Mouse (Mus musculus) left cerebral cortex, postnatal 25 days (tissue): ENCODE results near the gene Lrrc59. TPM values are rescaled to one million over a fixed set of nuclear protein-coding genes. Genes with fewer than 3 reads are reported as not detected.

Experiments
- DNase-seq, 2 experiments: peaks; one replicate each; pipeline ENCODE4 v3.0.0; 2022; ENCODE audit warnings: low spot score in 2 of 2, mixed read lengths in 1 of 2
- intact Hi-C: fragments of 180-260 bp; cut with DNase I; formaldehyde crosslinking; loops from one replicate; pipeline ENCODE4 v1.15.1; 2025
- total RNA-seq, 2 experiments: library from RNA; stranded (reverse); gene quantifications; 2 replicates each; pipeline ENCODE4 v1.2.3; 2021

Gene Lrrc59
- 10 to 100 TPM; 84.2 to 90.4 TPM for total RNA-seq

DNA sequence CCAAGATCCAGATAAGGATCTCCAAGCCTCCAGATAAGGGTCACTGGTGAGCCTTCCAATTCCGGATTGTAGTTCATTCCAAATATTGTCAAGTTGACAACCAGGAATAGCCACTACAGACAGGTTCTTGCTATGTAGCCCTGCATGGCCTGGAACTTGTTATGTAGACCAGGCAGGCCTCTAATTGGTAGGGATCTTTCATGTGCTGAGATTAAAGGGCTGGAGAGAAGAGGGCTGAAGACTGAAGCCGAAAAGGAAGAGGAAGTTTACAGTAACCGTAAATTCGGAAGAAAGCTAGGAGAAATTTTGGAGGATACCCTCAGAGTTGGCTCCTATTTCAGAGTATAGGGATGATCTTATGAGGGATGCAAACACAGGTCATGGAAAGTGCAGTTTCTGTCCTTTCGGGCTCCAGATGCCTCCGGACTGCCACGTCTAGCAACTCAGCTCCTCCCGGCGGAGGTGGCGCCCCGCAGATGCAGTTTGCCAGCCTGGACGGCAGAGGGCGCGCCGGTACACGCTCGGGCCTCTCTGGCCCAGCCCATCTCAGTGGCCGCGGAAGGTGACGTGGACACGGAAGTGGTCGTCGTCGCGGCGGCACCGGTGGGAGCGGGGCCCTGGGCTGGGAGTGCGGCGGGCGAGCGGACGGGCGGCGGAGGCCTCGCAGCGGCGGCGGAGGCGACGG, at the start of gene Lrrc59:
Gene Lrrc59 (plus strand): TSS at position 569 of the 685 bp plus-strand sequence.
- intact Hi-C loops: no loop called here
- DNase-seq: peak; percentile 95

- intact Hi-C loops: no loop called here
Measured at GRCm38 (mm10) chr11:94580111-94580740, 49.3 kb upstream of the Lrrc59 start.

GRCm38 (mm10) chr11:94585091-94585490, 44.5 kb upstream of the Lrrc59 start:
- intact Hi-C loops: no loop called here
- DNase-seq: no peak

More at GRCm38 (mm10) chr11:94580111-94580740, 49.3 kb upstream of the Lrrc59 start:
- DNase-seq: no peak

DNA sequence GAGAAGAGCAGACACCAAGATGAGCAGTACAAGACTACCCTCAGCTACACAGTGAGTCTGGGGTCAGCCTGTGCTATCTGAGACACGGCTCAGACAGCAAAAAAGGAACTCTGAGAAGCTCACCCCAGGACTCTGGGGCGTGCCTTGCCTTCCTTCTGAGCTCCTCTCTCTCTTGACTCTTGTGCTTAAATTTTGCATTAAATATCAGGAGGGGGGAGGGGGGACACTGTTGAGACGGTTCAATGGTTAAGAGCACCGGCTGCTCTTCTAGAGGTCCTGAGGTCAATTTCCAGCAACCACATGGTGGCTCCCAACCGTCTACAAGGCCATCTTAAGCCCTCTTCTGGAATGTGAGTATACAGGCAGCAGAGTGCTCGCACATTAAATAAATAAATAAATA, 42.1 kb upstream of the Lrrc59 start:
- no peak for DNase-seq
- intact Hi-C loops: no loop called here

GRCm38 (mm10) chr11:94596311-94596852, 33.2 kb upstream of the Lrrc59 start:
- intact Hi-C loops: no loop called here
- no peak for DNase-seq

DNA sequence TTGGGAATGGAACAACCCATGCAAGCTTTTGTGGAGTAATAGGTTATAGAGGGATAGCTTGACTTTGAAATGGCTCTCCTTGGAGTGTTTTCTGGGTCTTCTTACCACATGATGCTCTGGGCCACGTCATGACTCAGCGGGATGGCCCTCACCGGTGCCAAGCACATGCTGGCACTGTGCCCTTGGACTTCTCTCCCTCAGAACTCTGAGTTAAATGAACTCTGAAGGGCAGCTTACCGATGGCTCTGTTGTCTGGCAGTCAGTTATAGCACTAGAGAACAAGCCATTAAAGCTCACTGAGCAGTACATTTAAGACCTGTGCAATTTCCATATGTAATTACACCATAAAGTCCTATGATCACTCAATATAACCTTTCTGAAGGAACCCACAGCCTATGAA, 32.2 kb upstream of the Lrrc59 start:
- no peak for DNase-seq
- intact Hi-C loops: no loop called here

DNA sequence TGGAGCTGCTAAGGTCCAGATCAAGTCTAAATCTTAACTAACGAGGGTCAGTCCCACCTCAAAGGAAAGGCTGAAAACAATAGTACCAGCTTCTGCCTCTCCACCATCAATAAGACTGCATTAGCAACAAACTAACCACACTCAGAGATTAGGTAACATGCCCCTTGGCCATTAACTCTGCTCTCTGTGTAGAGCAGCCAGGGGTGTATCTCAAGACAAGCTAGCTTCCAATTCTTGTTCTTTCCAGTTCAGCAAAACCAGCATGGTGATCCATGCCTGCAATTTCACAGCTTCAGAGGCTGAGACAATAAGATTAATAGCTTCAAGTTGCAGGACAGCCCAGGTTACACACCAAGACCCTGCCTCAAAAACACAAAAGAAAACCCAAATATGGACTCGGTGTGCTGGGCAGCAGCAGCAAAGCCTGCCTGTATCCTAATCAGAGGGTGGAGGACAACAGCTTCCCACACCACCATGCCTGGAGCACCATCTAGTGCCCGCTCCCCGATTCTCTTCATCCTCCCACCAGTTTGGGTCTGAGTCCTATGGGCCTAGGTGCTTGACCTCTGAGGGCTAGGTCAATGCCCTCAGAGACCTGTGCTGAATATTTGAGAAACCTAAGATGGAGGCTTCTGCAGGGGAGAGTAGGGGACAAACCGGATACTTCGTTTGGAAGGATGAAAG, 31.0 kb upstream of the Lrrc59 start:
- DNase-seq: no peak
- intact Hi-C loops: no loop called here

DNA sequence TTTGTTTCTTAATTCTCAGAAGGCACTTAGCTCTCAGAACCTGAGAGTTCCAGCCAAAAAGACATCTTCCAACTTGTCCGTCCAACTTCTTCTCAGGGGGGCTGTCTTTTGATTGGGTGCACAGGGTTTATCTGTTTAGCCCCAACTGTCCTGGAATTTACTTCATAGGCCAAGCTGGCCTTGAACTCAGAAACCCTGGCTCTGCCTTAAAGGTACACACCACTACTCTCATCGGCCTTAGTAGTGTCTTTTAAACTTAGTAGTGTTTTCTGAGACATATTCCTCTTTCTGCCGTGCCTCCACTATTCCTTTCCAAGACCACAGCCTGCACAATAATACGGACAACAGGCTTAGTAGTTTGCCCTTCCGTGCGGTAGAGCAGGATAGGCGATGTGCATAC, 29.1 kb upstream of the Lrrc59 start:
- intact Hi-C loops: no loop called here
- no peak for DNase-seq

DNA sequence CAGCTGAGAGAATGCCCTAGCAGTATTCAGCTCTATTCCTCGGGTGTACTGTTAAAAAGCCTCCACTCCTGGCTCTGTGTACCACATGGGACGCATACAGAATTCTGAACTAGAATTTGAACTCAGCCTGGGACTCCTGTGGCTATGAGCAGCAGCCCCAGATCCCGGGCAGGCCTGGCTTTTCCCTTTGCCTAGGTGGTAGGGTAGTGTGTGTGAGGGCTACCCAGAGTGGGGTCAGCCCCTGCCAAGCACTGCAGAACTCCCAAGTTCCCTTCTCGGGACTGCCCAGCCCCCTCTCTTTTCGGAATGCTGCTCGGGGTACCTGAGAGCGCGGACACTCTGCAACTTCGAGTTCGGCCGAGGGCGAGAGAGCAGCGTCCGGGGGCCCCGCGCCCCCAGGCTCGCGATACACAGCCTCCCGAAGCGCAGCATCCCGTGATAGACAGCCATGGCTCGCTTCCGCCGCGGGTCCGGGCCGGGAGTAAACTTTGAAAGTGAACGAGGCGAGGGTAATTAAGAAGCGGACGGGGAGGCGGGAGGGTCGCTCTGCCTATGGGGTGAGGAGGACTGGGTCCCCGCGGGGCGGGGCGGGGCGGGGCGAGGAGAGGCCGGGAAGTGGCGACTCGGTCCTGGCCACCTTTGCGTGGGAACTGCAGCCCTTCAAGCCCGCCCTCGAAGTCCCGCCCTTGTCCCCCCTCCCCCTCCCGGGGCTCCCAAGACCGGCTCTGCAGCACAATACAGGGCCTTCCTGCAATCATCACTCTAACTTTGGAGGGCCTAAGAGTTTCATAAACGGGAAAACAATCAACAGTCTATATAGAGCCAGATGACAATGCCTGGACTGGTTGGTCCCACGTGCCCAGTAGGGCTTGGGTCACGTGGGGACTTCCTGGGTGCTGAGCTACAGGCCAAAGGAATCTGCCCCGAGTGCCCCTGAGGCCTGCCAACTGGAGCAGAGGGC, 28.0 kb upstream of the Lrrc59 start, which contains the start of gene Acsf2:
Gene Acsf2 (minus strand): TSS at position 551 of the 961 bp plus-strand sequence.
- DNase-seq: peak; percentile 12 to 31
- intact Hi-C loops: no loop called here

DNA sequence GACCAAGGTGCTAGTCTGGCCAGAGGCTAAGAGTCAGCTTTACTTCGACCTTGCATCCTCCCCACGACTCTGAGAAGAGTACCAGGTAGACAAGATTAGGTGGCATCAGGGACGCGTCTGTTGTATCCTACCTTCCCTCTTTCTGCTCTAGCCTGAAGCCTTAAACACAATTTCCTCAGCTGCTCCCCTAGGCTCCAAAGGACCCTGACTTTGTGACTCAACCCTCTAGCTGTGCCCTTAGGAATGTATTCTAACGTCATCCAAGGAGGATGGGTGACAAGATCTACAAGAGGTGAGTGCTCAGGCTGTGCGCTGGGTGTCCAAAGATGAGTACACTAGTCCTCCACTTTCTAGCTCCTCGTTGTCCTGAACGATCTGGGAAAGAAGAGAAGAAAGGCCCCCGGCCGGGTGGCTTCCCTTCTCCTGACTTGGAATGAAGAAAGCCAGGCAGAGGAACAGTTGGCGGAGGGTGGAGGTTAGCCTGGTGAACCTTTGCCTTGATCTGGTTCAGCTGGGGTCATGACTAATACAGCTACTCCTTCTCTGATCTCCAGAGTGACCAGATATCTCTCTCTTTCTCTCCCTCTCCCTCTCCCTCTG, 27.1 kb upstream of the Lrrc59 start:
- no peak for DNase-seq
- intact Hi-C loops: no loop called here

GRCm38 (mm10) chr11:94610744-94611740, 18.5 kb upstream of the Lrrc59 start:
- no peak for DNase-seq
- intact Hi-C loops: no loop called here

GRCm38 (mm10) chr11:94614603-94615002, 15.0 kb upstream of the Lrrc59 start:
- intact Hi-C loops: loop anchor here (1.0 kb wide), 1 partner anchor 23 kb away; no protein-coding TSS in a partner anchor
- no peak for DNase-seq

DNA sequence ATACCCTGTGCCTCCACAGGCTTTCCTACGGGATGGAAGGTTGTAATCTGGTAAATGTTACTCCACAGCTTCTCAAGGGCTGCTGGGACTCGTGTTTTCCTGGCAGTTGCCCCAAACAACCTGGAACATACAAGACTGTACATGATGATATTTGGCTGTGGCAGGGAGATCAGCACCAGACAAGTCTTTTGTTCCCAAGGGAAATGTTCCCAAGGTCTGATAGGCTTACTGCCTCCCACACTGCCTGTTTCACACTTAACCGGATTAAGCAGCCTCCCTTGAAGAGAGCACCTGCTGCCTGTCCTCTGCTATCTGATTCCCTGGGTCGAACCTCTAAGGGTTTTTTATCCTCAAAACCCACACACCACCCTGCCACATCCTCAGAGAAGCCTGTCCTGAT, 14.1 kb upstream of the Lrrc59 start:
- intact Hi-C loops: no loop called here
- no peak for DNase-seq

GRCm38 (mm10) chr11:94617646-94618045, 11.9 kb upstream of the Lrrc59 start:
- DNase-seq: no peak
- intact Hi-C loops: no loop called here

DNA sequence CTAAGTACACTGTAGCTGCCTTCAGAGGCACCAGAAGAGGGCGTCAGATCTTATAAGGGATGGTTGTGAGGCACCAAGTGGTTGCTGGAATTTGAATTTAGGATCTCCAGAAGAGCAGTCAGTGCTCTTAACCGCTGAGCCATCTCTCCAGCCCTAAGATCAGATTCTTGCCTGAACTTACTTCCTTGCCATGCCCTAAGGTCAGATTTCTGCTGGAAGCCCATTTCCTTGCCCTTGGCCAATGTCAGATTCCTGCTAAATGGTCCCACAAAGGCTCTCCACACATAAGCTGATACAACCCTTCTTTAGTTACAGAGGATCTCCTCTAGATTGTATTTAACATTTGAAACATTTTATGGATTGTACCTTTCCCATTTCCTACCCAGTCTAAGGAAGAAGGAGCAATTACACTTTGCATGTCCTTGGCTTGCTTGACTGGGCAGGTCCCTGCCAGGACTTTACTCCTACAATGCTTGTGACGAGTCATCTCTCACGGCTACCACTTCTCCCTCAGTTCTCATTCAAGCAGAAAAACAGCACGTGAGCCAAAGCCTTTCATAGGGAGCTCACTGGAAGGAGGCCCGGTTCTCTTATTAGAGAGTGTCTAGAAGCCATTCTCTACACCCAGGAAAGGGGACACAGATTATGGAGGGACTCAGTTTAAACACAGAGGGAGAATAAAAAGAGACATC, 8.7 kb upstream of the Lrrc59 start:
- no peak for DNase-seq
- intact Hi-C loops: loop anchor here (5.0 kb wide), 1 partner anchor 74 kb away; the partner anchor contains the start of gene Rsad1

GRCm38 (mm10) chr11:94621458-94621852, 8.1 kb upstream of the Lrrc59 start:
- DNase-seq: no peak
- intact Hi-C loops: loop anchor here (5.0 kb wide), 1 partner anchor 74 kb away; the partner anchor contains the start of gene Rsad1

DNA sequence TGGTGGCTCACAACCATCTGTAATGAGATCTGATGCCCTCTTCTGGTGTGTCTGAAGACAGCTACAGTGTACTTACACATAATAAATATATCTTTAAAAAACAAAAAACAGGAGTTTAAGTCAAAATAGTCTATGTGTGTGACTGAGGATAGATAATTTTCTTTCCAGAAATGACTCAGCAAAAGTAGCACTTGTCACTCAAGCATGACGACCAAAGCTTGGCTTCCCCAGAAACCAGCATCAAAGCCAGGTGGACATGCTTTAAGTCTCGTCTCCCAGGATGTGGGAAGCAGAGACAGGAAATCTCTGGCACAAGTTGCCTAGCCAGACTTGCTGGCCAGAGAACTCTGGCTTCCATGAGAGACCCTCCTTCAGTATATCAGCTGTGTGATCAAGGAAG, 7.4 kb upstream of the Lrrc59 start:
- no peak for DNase-seq
- intact Hi-C loops: loop anchor here (5.0 kb wide), 1 partner anchor 75 kb away; the partner anchor contains the start of gene Rsad1
